9 mouse cellular contexts compared by ENCODE assay signal in the genomic region with DNA sequence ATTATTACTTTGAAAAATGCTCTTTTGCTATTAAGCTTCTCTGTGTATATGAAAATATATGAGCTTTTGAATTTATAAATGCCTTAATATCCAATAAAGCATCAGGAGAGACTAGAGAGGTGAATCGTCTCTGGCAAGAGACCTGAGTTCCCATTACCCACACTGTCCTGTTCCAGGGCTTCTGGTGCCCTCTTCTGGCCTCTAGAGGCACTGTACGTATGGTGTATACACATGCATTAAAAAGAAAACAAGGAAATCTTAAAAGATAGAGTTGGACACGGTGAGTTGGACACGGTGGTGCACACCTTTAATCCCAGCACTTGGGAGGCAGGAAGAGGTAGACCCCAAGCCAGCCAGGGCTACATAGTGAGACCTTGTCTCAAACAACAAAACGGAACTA. TPM values are rescaled to one million over a fixed set of nuclear protein-coding genes. Genes with fewer than 3 reads are reported as not detected.
DNase-seq lines count a peak whose midpoint lies in the region; ATAC-seq and TF ChIP-seq lines count a peak whose summit lies in the region.
"Had no signal": no experiment of that assay in that cellular context is flagged by ENCODE, and none has a peak within 500 bp of the region (broad histone marks: within the 10 kb centered on the region; RNA-seq: fewer than 3 reads in every experiment).

No protein-coding gene starts in this region.

- no peaks in the 10 kb centered on the region for H3K36me3 ChIP-seq in hindbrain, embryonic 11.5 days (ENCODE audit: control insufficient read depth, insufficient read depth, low read length)
- peaks cover 28% of the 10 kb centered on the region for H3K36me3 ChIP-seq in hindbrain, embryonic 12.5 days
- H3K36me3 ChIP-seq in MEL (ENCODE audit: control insufficient read depth in 1 of 2, insufficient read depth in 2 of 2, low read length in 2 of 2) = no peaks in the 10 kb centered on the region
- no peaks in the 10 kb centered on the region for H3K36me3 ChIP-seq in heart, postnatal 0 days (replicated peaks; ENCODE audit: control insufficient read depth, insufficient read depth, low read length)
- peaks cover 54% of the 10 kb centered on the region for H3K36me3 ChIP-seq in midbrain, embryonic 14.5 days (ENCODE audit: control insufficient read depth, insufficient read depth, low read length)
- H3K36me3 ChIP-seq in stomach, embryonic 15.5 days = peaks cover 2% of the 10 kb centered on the region; the same call in 1 of the 2 replicates
- H3K36me3 ChIP-seq: liver, embryonic 15.5 days had no signal

- no peaks in the 10 kb centered on the region for H3K9me3 ChIP-seq in hindbrain, embryonic 11.5 days (ENCODE audit: control insufficient read depth, low read length)
- no peaks in the 10 kb centered on the region for H3K9me3 ChIP-seq in hindbrain, embryonic 12.5 days (replicated peaks)
- no peaks in the 10 kb centered on the region for H3K9me3 ChIP-seq in MEL (replicated peaks; ENCODE audit: insufficient read depth, low read length)
- no peaks in the 10 kb centered on the region for H3K9me3 ChIP-seq in heart, postnatal 0 days (replicated peaks; ENCODE audit: control insufficient read depth, low read length)
- no peaks in the 10 kb centered on the region for H3K9me3 ChIP-seq in midbrain, embryonic 14.5 days (ENCODE audit: control insufficient read depth, low read length)
- no peaks in the 10 kb centered on the region for H3K9me3 ChIP-seq in stomach, embryonic 15.5 days
- H3K9me3 ChIP-seq: liver, embryonic 15.5 days had no signal

- no peaks in the 10 kb centered on the region for H3K4me1 ChIP-seq in hindbrain, embryonic 11.5 days (replicated peaks; ENCODE audit: control insufficient read depth, insufficient read depth, low read length)
- no peaks in the 10 kb centered on the region for H3K4me1 ChIP-seq in hindbrain, embryonic 12.5 days
- H3K4me1 ChIP-seq in MEL (ENCODE audit: control insufficient read depth in 1 of 2, insufficient read depth in 2 of 2, low read length in 2 of 2) = no peaks in the 10 kb centered on the region
- H3K4me1 ChIP-seq in heart, postnatal 0 days (ENCODE audit: control insufficient read depth, insufficient read depth) = no peaks in the 10 kb centered on the region
- H3K4me1 ChIP-seq in midbrain, embryonic 14.5 days (ENCODE audit: control insufficient read depth, insufficient read depth, low read length) = no peaks in the 10 kb centered on the region
- no peaks in the 10 kb centered on the region for H3K4me1 ChIP-seq in stomach, embryonic 15.5 days

- peak; percentile 78 to 88 (median 79) for TF ChIP-seq CTCF in MEL (IDR thresholded peaks at IDR 0.05 in 2 of 3, conservative IDR thresholded peaks at IDR 0.05 in 1 of 3; ENCODE audit: control insufficient read depth in 1 of 3, insufficient read depth in 1 of 3, low read depth in 2 of 3, low read length in 3 of 3, poor library complexity in 1 of 3, severe bottlenecking in 1 of 3)
- peak; percentile 71 for TF ChIP-seq CTCF in heart, postnatal 0 days (IDR thresholded peaks at IDR 0.05; ENCODE audit: low read depth)

- no peak overlapping the region for H3K9ac ChIP-seq in hindbrain, embryonic 11.5 days (ENCODE audit: low read depth, low read length)
- no peak overlapping the region for H3K9ac ChIP-seq in hindbrain, embryonic 12.5 days
- H3K9ac ChIP-seq in MEL (ENCODE audit: control insufficient read depth, low read depth, low read length, poor library complexity, severe bottlenecking) = no peak overlapping the region
- no peak overlapping the region for H3K9ac ChIP-seq in heart, postnatal 0 days (replicated peaks; ENCODE audit: low read depth, low read length)
- no peak overlapping the region for H3K9ac ChIP-seq in midbrain, embryonic 14.5 days (replicated peaks; ENCODE audit: low read length)
- H3K9ac ChIP-seq in stomach, embryonic 15.5 days = no peak overlapping the region
- H3K9ac ChIP-seq: liver, embryonic 15.5 days had no signal

- intact Hi-C loops in left cerebral cortex, postnatal 4 days (cut with DNase I) = no loop called here

- 39% methylated on average over 5 of the region's 5 CpGs for WGBS in hindbrain, embryonic 11.5 days
- 38% methylated on average over 5 of the region's 5 CpGs for WGBS in hindbrain, embryonic 12.5 days
- WGBS in heart, postnatal 0 days = 30% methylated on average over 5 of the region's 5 CpGs
- 32% methylated on average over 5 of the region's 5 CpGs for WGBS in midbrain, embryonic 14.5 days
- 33% methylated on average over 5 of the region's 5 CpGs for WGBS in stomach, embryonic 15.5 days

- ATAC-seq in hindbrain, embryonic 11.5 days (ENCODE audit: low FRiP score) = peak; percentile 63; the same call in 1 of the 2 replicates
- no peak for ATAC-seq in hindbrain, embryonic 12.5 days (ENCODE audit: low FRiP score)
- ATAC-seq in heart, postnatal 0 days (ENCODE audit: insufficient read depth, low read depth) = peak; percentile 82; the same call in 1 of the 2 replicates
- ATAC-seq in midbrain, embryonic 14.5 days (ENCODE audit: low FRiP score, low TSS enrichment) = no peak
- peak; percentile 58; the same call in 1 of the 2 replicates for ATAC-seq in stomach, embryonic 15.5 days (ENCODE audit: insufficient read depth, low FRiP score, low read depth)

- no peak overlapping the region for H3K4me2 ChIP-seq in hindbrain, embryonic 11.5 days (replicated peaks; ENCODE audit: low read depth, low read length)
- no peak overlapping the region for H3K4me2 ChIP-seq in hindbrain, embryonic 12.5 days (replicated peaks)
- H3K4me2 ChIP-seq in heart, postnatal 0 days (ENCODE audit: low read depth, low read length) = no peak overlapping the region
- H3K4me2 ChIP-seq in midbrain, embryonic 14.5 days (ENCODE audit: low read length) = no peak overlapping the region
- H3K4me2 ChIP-seq in stomach, embryonic 15.5 days = no peak overlapping the region
- H3K4me2 ChIP-seq: liver, embryonic 15.5 days had no signal

- H3K27ac ChIP-seq in hindbrain, embryonic 11.5 days (ENCODE audit: low read depth, low read length) = no peak overlapping the region
- H3K27ac ChIP-seq in hindbrain, embryonic 12.5 days = no peak overlapping the region
- no peak overlapping the region for H3K27ac ChIP-seq in MEL (ENCODE audit: control insufficient read depth, low read depth, low read length)
- H3K27ac ChIP-seq in heart, postnatal 0 days (ENCODE audit: low read depth) = no peak overlapping the region
- no peak overlapping the region for H3K27ac ChIP-seq in midbrain, embryonic 14.5 days (replicated peaks; ENCODE audit: low read depth, low read length)
- no peak overlapping the region for H3K27ac ChIP-seq in stomach, embryonic 15.5 days
- H3K27ac ChIP-seq: liver, embryonic 15.5 days had no signal

- no peaks in the 10 kb centered on the region for H3K79me2 ChIP-seq in MEL (ENCODE audit: control insufficient read depth, insufficient read depth, low read length, poor library complexity)

- TF ChIP-seq EP300 in MEL (IDR thresholded peaks at IDR 0.05; ENCODE audit: low read depth in 1 of 2, low read length in 2 of 2) = no peak
- TF ChIP-seq EP300 in heart, postnatal 0 days (IDR thresholded peaks at IDR 0.05; ENCODE audit: low read depth) = no peak

- TF ChIP-seq RAD21 in MEL (IDR thresholded peaks at IDR 0.05; ENCODE audit: low read depth, low read length) = peak; percentile 85

- peak; percentile 56 for DNase-seq in hindbrain, embryonic 11.5 days (ENCODE audit: low spot score)
- DNase-seq in MEL (ENCODE audit: low read depth, low spot score) = peak; percentile 81
- peak; percentile 74 for DNase-seq in embryo, embryonic 10.5 days (ENCODE audit: low spot score)
- DNase-seq in heart, postnatal 0 days (ENCODE audit: low spot score) = peak; percentile 29
- DNase-seq in left cerebral cortex, postnatal 4 days = peak; percentile 52
- peak; percentile 71 for DNase-seq in midbrain, embryonic 14.5 days

- TF ChIP-seq POLR2A in MEL (IDR thresholded peaks at IDR 0.05; ENCODE audit: control insufficient read depth in 1 of 2, insufficient read depth in 1 of 2, low read depth in 1 of 2, low read length in 2 of 2, poor library complexity in 1 of 2) = no peak

- H3K4me3 ChIP-seq in hindbrain, embryonic 11.5 days (ENCODE audit: low read depth, low read length) = no peak overlapping the region
- H3K4me3 ChIP-seq in hindbrain, embryonic 12.5 days = no peak overlapping the region
- no peak overlapping the region for H3K4me3 ChIP-seq in MEL (ENCODE audit: control insufficient read depth in 1 of 2, insufficient read depth in 1 of 2, low read depth in 2 of 2, low read length in 2 of 2)
- H3K4me3 ChIP-seq in heart, postnatal 0 days (ENCODE audit: low read depth, low read length) = no peak overlapping the region
- no peak overlapping the region for H3K4me3 ChIP-seq in midbrain, embryonic 14.5 days (replicated peaks; ENCODE audit: low read depth, low read length)
- no peak overlapping the region for H3K4me3 ChIP-seq in stomach, embryonic 15.5 days (replicated peaks)
- H3K4me3 ChIP-seq: liver, embryonic 15.5 days had no signal

- no peaks in the 10 kb centered on the region for H3K27me3 ChIP-seq in hindbrain, embryonic 11.5 days (ENCODE audit: control insufficient read depth, insufficient read depth, low read length)
- no peaks in the 10 kb centered on the region for H3K27me3 ChIP-seq in hindbrain, embryonic 12.5 days
- H3K27me3 ChIP-seq in MEL (ENCODE audit: control insufficient read depth in 1 of 2, insufficient read depth in 2 of 2, low read length in 2 of 2) = peaks cover 3 to 4% of the 10 kb centered on the region in 2 experiments; a peak in 3 of 4 replicates
- no peaks in the 10 kb centered on the region for H3K27me3 ChIP-seq in heart, postnatal 0 days (ENCODE audit: control insufficient read depth, insufficient read depth, low read length)
- no peaks in the 10 kb centered on the region for H3K27me3 ChIP-seq in midbrain, embryonic 14.5 days (ENCODE audit: control insufficient read depth, insufficient read depth, low read length)
- H3K27me3 ChIP-seq in stomach, embryonic 15.5 days (replicated peaks) = no peaks in the 10 kb centered on the region
- H3K27me3 ChIP-seq: liver, embryonic 15.5 days had no signal

RNA-seq across cellular contexts. Expression of gene Dlat, which starts 11.1 kb away (rescaled TPM):
- polyA plus RNA-seq in hindbrain, embryonic 11.5 days (2014; fragmentation: Nextera tagmentation; extraction: Ambion mirVana) = 54.9 and 59.2 TPM in 2 replicates
- polyA plus RNA-seq in hindbrain, embryonic 12.5 days (2016; fragmentation: Nextera tagmentation; extraction: Ambion mirVana) = 41.5 and 54.8 TPM in 2 replicates
- 52.2 and 71.7 TPM in 2 replicates for total RNA-seq in MEL (2012; rRNA removed)
- polyA plus RNA-seq in MEL (2012; ENCODE audit: insufficient read depth in 1 of 2, insufficient read length in 2 of 2, low read depth in 1 of 2, low replicate concordance in 2 of 2, missing spikeins in 1 of 2) = 10 to 100 TPM in 1 of 2 experiments, not detected in 1; 77.4 TPM
- 155 and 215 TPM in 2 replicates for total RNA-seq in heart, postnatal 0 days (2014; rRNA removed; ENCODE audit: low replicate concordance)
- 203 and 204 TPM in 2 replicates for polyA plus RNA-seq in heart, postnatal 0 days (2015; fragmentation: Nextera tagmentation; extraction: Ambion mirVana)
- 10 to 100 TPM; 73.7 to 79.4 TPM for total RNA-seq in left cerebral cortex, postnatal 4 days (2021)
- 48.6 and 54.9 TPM in 2 replicates for polyA plus RNA-seq in midbrain, embryonic 14.5 days (2014; fragmentation: Nextera tagmentation; extraction: Ambion mirVana)
- 42.9 and 49.3 TPM in 2 replicates for polyA plus RNA-seq in stomach, embryonic 15.5 days (2015; fragmentation: Nextera tagmentation; extraction: Ambion mirVana)

RNA-seq across cellular contexts. Expression of gene Nkapd1, which starts 53.4 kb away (rescaled TPM):
- 29.9 and 30.6 TPM in 2 replicates for polyA plus RNA-seq in hindbrain, embryonic 11.5 days (2014; fragmentation: Nextera tagmentation; extraction: Ambion mirVana)
- 32.9 and 34.7 TPM in 2 replicates for polyA plus RNA-seq in hindbrain, embryonic 12.5 days (2016; fragmentation: Nextera tagmentation; extraction: Ambion mirVana)
- total RNA-seq in MEL (2012; rRNA removed) = 8.7 and 10.4 TPM in 2 replicates
- 10 to 100 TPM in 1 of 2 experiments, not detected in 1; 20.2 TPM for polyA plus RNA-seq in MEL (2012; ENCODE audit: insufficient read depth in 1 of 2, insufficient read length in 2 of 2, low read depth in 1 of 2, low replicate concordance in 2 of 2, missing spikeins in 1 of 2)
- total RNA-seq in heart, postnatal 0 days (2014; rRNA removed; ENCODE audit: low replicate concordance) = 10.0 and 14.5 TPM in 2 replicates
- 13.4 and 14.3 TPM in 2 replicates for polyA plus RNA-seq in heart, postnatal 0 days (2015; fragmentation: Nextera tagmentation; extraction: Ambion mirVana)
- total RNA-seq in left cerebral cortex, postnatal 4 days (2021) = 10 to 100 TPM; 30.6 to 31.1 TPM
- polyA plus RNA-seq in midbrain, embryonic 14.5 days (2014; fragmentation: Nextera tagmentation; extraction: Ambion mirVana) = 24.2 and 25.6 TPM in 2 replicates
- 19.3 and 22.5 TPM in 2 replicates for polyA plus RNA-seq in stomach, embryonic 15.5 days (2015; fragmentation: Nextera tagmentation; extraction: Ambion mirVana)

RNA-seq across cellular contexts. Expression of gene Pih1d2, which starts 53.6 kb away (rescaled TPM):
- polyA plus RNA-seq in hindbrain, embryonic 11.5 days (2014; fragmentation: Nextera tagmentation; extraction: Ambion mirVana) = 9.0 and 9.8 TPM in 2 replicates
- 8.4 and 8.8 TPM in 2 replicates for polyA plus RNA-seq in hindbrain, embryonic 12.5 days (2016; fragmentation: Nextera tagmentation; extraction: Ambion mirVana)
- 4.9 and 5.3 TPM in 2 replicates for total RNA-seq in MEL (2012; rRNA removed)
- polyA plus RNA-seq in MEL (2012; ENCODE audit: insufficient read depth in 1 of 2, insufficient read length in 2 of 2, low read depth in 1 of 2, low replicate concordance in 2 of 2, missing spikeins in 1 of 2) = 1 to 10 TPM in 1 of 2 experiments, not detected in 1; 4.6 TPM
- total RNA-seq in heart, postnatal 0 days (2014; rRNA removed; ENCODE audit: low replicate concordance) = 0.27 TPM in 1 of 2 replicates, not detected in the other
- polyA plus RNA-seq in heart, postnatal 0 days (2015; fragmentation: Nextera tagmentation; extraction: Ambion mirVana) = 1.2 and 1.5 TPM in 2 replicates
- 1 to 10 TPM; 2.1 to 2.5 TPM for total RNA-seq in left cerebral cortex, postnatal 4 days (2021)
- polyA plus RNA-seq in midbrain, embryonic 14.5 days (2014; fragmentation: Nextera tagmentation; extraction: Ambion mirVana) = 2.9 and 4.9 TPM in 2 replicates
- 2.4 and 3.7 TPM in 2 replicates for polyA plus RNA-seq in stomach, embryonic 15.5 days (2015; fragmentation: Nextera tagmentation; extraction: Ambion mirVana)

Comparison
In these comparisons a context has a peak if more than half of its experiments do, and no peak if none do; other contexts are left out.
1. ATAC-seq: peak in hindbrain, embryonic 11.5 days (single experiment), heart, postnatal 0 days (single experiment) and stomach, embryonic 15.5 days (single experiment); none in hindbrain, embryonic 12.5 days (single experiment) and midbrain, embryonic 14.5 days (single experiment).
2. DNase-seq: peak in every context shown above with its lines; median percentile 81 in MEL; 74 in embryo, embryonic 10.5 days; 71 in midbrain, embryonic 14.5 days; 56 in hindbrain, embryonic 11.5 days; 52 in left cerebral cortex, postnatal 4 days; 29 in heart, postnatal 0 days.